Mouse (Mus musculus): ENCODE measurements around the gene Olfr1412.

Gene Olfr1412

GRCm38 (mm10) chr1:92585479-92585878 lies at the start of gene Olfr1412:
Olfr1412 (plus strand) TSS chr1:92585779.
- no peak for DNase-seq

DNA sequence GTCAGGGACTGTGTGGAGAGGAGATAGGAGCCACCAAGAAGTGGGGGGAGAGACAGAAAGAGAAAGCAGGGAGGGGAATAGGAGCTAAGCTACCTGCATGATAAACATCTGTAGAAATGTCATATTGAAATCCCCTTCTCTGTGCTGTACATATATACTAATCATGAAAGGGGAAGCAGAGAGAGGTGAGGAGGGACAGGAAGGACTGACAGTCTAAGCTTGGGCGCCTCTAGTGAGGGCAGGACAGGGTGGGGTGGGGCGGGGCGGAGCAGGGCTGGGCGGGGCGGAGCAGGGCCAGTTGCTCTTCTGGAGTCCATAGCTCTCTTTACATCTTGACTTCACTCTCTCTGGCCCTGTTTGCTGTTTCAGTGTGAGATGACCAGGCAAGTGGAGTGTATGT lies 48.6 kb upstream of the Olfr1412 start:
- no peak for DNase-seq

DNA sequence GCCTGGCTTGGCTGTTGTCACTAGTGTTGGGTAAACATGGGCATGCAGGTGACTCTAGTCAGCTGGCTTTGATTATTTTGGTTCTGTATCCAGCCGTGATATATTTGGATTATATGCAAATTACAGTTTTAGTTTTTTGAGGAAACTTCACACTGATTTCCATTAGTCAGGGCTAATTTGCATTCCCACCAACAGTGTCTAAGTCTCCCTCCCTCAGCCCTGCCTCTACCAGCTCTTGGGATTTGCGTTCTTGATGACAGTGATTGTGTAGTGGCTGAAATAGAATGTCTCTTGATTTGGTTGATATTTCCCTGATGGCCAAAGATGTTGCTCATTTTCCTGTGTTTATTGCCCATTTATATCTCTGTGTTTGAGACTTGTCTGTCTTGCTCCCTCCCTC lies 46.5 kb upstream of the Olfr1412 start:
- no peak for DNase-seq

- DNase-seq = no peak
These were observed 39.6 kb upstream of the Olfr1412 start for GRCm38 (mm10) chr1:92545929-92546328.

DNA sequence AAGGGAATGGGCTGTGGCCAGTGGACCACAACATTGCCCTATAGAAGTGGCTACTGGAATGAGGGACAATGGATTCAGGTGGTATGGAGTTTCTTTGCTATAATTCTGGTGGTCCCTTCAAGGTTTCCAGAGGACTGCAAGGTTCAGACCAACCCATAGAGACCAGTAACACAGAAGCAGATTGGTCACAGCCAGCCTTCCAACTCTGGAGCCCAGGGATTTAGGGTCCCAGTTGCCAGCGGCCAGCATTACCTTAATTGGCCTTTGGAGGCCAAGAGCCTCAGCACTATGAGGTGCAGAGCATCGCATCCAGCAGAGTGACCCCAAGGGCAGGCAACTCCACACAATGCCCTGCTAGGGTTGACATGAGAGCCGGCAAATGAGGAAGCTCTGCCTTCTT lies 14.6 kb upstream of the Olfr1412 start, which contains the start of gene Olfr1413:
Gene Olfr1413 (plus strand): TSS at position 301 of the 400 bp plus-strand sequence.
- no peak for DNase-seq

DNA sequence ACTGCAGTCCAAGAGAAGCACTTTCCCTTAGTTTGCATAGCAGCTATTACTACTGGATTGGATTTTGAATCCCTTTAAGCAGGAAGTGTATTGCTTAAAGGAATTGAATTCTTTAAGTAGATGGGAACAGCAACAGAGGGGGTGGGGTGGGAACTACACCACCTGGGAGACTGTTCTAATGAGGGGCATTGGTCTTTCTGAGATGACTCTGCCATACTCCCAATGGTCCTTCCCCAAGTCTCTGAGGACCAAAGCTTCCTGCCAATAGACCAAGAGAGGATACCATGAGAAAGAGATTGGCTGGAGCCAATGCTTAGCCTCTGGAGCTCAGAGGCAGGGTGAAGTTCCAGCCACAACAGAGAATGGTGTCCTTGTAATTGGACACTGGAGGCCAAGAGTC lies 8.5 kb downstream of the Olfr1412 start, which contains the start of gene Olfr1411:
Gene Olfr1411 (plus strand): TSS at position 301 of the 400 bp plus-strand sequence.
- DNase-seq = no peak

- no peak for DNase-seq
These were observed 10.4 kb downstream of the Olfr1412 start for GRCm38 (mm10) chr1:92596019-92596418.

DNA sequence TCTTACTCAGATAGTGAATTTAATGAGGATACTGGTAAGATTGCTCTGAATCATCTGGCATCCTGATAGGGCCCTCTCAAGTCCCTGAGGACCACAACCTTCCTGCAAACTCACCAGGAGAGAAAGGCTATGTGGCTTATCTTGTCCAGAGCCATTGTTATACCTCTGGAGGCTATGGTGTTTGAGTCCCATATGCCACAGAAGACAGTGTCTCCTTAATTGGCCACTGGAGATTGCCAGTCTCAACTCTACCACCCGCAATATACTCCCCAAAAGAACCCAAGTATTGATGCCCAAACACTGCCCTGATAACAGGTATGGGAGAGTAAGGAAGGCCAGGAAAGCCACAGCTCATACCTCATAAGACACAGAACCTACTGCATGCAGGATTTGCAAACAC lies 19.9 kb downstream of the Olfr1412 start, which contains the start of gene Olfr1410:
Gene Olfr1410 (plus strand): TSS at position 301 of the 400 bp plus-strand sequence.
- DNase-seq = no peak

DNA sequence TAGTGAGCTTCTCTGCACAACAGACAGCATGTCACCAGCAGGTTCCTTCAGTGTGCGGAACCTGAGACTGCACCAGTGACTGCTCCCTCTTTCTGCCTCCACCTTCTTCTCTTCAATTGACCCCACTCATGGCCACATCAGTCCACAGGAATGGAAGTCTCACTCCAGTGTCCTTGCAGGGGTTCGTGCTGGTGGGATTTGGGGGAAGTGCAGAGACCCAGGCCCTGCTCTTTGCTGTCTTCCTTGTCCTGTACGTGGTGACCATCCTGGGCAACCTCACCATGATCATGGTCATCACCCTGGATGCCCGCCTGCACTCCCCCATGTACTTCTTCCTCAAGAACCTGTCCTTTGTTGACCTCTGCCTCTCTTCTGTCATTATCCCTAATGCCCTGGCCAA lies 22.1 kb downstream of the Olfr1412 start:
- no peak for DNase-seq

DNA sequence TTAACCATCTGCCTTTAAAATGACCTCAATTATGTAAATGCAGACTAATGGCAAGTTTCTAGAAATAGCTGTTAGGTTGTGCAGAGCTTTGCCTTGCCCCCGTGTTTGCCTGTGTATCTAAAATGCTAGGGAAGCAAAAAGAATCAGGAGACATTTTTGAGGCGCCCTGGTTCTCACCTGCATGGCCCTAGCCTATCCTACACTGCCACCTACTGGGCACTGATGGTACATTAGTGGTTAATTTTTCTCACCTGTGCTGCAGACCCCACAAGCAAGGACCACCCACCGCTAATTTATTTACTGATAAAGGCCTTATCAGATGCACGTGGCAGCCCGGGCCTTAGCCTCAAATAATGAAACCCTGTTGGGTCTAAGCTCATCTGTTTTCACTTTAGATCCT lies 25.4 kb downstream of the Olfr1412 start:
- DNase-seq = peak; percentile 17

- no peak for DNase-seq
These were observed 27.6 kb downstream of the Olfr1412 start for GRCm38 (mm10) chr1:92613175-92613574.

DNA sequence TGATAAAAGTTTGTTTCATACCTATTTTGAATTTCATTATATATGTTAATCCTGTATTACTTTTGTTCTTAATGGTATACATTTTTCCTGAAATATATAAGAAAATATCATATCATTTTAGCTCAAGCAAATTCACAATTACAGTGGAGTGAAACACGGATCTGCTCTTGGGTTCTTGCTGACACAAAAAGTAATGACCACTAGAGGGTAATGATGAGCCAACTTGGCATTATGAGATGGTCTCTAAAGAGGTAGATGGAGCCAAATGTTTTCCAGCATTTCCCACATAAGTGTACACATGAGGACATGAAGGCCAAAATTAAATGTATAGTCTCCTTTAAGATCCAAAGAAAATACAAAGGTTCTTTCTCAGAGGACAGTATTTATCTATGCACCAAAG lies 28.9 kb downstream of the Olfr1412 start:
- no peak for DNase-seq

- DNase-seq = no peak
These were observed 30.5 kb downstream of the Olfr1412 start for GRCm38 (mm10) chr1:92616046-92616445.

- DNase-seq = no peak
These were observed 31.9 kb downstream of the Olfr1412 start, which contains the start of gene Olfr12 for GRCm38 (mm10) chr1:92617488-92617887. Olfr12 (plus strand) TSS chr1:92617788.

DNA sequence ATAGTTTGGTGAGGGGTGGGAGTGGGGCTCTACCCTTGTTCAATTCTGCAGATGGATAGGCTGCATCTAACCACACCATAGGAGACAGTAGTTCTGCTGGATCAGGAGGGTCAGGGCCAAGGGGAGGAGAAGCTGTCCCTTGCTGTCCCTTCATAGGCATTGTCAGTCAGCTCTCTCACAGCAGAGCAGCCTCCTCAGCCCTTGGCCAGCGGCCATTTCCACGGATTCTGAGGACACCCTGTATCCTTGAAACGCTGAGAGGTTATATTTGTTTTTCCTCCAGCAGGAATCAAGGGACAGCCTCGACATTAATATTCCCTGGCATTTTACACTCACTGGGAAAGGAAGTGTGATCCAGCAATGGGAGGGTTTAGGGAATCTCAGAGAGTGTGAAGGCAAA lies 32.8 kb downstream of the Olfr1412 start:
- DNase-seq = no peak

GRCm38 (mm10) chr1:92628227-92628626 lies 42.6 kb downstream of the Olfr1412 start:
- no peak for DNase-seq

GRCm38 (mm10) chr1:92632196-92632595 lies 46.6 kb downstream of the Olfr1412 start:
- DNase-seq = no peak

GRCm38 (mm10) chr1:92632948-92633347 lies 47.4 kb downstream of the Olfr1412 start:
- DNase-seq = no peak

- DNase-seq = peak; percentile 45
These were observed 48.1 kb downstream of the Olfr1412 start for GRCm38 (mm10) chr1:92633726-92634125.

DNA sequence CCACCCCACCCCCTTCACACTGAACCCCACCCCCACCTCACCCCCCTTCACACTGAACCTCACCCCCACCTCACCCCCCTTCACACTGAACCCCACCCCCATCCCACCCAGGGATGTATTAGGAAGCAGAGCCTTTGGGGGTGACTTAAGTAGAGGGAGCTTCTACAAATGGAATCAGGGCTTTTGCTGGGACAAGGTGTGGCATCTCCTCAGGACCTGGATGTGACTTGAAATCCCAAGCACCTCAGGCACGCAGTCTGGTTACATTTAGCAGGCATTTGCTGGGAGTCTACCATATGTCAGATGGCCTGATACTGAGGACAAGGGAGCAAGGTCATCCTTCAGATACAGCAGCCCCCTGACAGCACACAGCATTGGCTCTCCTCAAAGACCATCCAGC lies 49.0 kb downstream of the Olfr1412 start:
- no peak for DNase-seq

- peak; percentile 70 for DNase-seq
These were observed 49.5 kb downstream of the Olfr1412 start for GRCm38 (mm10) chr1:92634976-92635599.

GRCm38 (mm10) chr1:92636015-92636414 lies 50.4 kb downstream of the Olfr1412 start:
- no peak for DNase-seq

GRCm38 (mm10) chr1:92636676-92637075 lies 51.1 kb downstream of the Olfr1412 start:
- no peak for DNase-seq

- no peak for DNase-seq
These were observed 52.1 kb downstream of the Olfr1412 start for GRCm38 (mm10) chr1:92637501-92638172.

Measured in layer of hippocampus, adult 9-11 months (tissue).